Mouse (Mus musculus) liver, adult 2 months (tissue): ENCODE results near the gene Ace.

Experiments
- CTCF ChIP-seq: fragments of 200-500 bp; IDR thresholded peaks from 2 replicates; pipeline ENCODE4 v1.5.1; 2011; ENCODE audit warnings: low read depth, low read length, control low read depth
- POLR2A ChIP-seq: fragments of 200-500 bp; IDR thresholded peaks from 2 replicates; pipeline ENCODE4 v1.6.1; 2011; ENCODE audit warnings: low read length, control low read depth; ENCODE audit not compliant: insufficient read depth; ENCODE audit errors: extremely low read depth

DNA sequence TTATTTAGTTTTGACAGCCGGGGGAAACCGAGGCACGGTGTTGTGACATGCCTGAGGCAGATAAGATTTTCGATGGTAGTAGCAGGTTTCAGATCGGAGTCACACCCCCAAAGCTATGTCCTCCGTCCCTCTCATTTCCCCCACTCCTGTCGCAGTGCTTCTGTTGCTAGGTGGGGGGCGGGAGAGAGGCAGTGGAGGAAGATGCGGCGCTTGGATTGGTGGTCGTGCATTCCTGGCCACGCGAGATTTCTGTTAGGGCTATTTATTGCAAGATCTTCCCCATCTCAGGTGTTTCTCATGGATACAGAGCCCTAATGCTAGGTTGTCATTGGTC, 69.6 kb downstream of the Ace start:
- TF ChIP-seq CTCF (no peak), POLR2A (no peak)
